Mouse (Mus musculus) CD4-positive, CD25-positive, alpha-beta regulatory T cell, adult 2 months (primary cell): ENCODE measurements around the gene Stap1.

Experiments used
- DNase-seq: peaks from one replicate; pipeline ENCODE4 v3.0.0-alpha.2; 2012; ENCODE audit warnings: low read depth, low spot score

The Stap1 gene

DNA sequence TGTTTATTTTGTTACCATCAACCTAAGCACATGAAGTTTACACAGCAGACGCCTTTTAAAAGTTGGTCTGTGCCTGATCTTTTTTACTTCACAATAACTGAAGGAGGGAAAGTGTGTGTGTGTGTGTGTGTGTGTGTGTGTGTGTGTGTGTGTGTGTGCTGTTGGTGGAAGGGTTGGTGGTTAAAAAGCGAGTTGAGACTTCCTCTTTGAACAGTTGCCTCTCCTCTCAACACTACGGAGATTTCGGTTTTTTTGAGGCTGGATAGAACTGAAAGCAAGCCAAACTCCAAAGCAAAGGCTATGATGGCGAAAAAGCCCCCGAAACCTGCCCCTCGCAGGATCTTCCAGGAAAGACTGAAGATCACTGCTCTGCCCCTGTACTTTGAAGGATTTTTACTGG, at the start of gene Stap1:
TSS of gene Stap1 (plus strand) at position 209 of the 400 bp plus-strand sequence.
- DNase-seq = peak; percentile 77

GRCm38 (mm10) chr5:86029820-86030219, 41.7 kb upstream of the Stap1 start:
- no peak for DNase-seq

- DNase-seq = no peak
Observed at GRCm38 (mm10) chr5:86063501-86063900, 8.0 kb upstream of the Stap1 start.

DNA sequence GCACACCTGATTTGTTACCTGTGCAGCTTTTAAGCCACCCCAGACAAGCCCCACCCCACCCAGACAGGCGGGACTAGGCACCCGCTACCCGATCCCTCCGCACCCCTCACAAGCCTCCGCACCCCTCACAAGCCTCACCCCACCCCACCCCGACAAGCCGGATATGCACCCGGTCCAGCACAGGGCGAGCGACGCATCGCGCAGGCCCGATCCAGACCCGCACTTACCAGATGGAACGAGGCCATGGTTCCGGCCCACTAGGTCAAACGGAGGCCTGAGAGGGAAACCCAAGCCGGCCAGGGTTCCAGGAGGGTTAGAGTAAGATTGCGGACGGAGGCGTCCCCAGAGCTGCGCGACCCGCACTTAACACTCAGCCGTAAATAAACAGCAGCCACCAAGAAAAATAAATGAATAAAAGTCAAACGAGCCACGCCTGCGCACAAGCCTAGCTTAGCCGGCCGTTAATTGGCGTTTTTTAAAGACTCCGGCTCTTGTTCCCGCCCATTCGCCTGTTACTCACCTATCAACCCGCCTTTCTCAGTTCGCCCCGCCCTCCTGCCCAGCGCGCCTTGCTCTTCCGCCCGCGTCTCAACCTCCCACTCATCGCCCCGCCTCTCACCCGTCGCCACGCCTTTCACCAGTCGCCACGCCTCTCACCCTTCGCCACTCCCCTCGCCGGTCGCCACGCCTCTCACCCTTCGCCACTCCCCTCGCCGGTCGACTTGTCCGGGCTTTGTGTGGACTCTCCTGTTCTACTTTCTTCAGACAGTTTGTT, 6.3 kb upstream of the Stap1 start, which contains the start of gene Cenpc1:
TSS of gene Cenpc1 (minus strand) at position 483 of the 775 bp plus-strand sequence.
- peak; percentile 100 for DNase-seq

DNA sequence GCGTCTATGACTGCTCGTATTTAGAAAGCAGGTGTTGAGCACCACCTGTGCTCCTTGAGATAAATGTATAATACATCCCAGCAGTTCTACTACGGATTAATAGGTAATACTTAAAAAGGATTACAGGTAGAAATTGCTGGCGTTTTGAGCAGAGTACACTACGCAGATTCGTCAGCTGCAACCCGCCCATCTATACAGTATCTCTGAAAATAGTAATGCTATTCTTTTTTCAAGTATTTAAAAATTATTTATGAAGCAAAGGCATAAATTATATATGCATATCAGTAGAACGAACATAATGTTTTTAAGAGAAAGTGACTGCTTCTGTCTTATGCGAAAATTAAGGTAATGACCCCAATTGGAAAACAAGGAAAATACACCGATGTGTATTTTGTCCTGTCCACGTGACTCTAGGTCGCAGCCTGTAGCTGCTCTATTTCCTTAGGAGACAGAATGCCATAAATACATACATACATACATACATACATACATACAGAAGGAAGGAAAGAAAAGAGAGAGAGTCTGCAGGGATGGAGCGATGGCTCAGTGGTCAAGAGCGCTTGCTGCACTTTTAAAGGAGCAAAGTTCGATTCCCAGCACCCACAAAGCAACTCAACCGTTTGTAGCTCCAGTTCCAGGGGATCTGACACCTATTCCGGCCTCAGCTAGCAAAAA, 5.5 kb upstream of the Stap1 start:
- no peak for DNase-seq

DNA sequence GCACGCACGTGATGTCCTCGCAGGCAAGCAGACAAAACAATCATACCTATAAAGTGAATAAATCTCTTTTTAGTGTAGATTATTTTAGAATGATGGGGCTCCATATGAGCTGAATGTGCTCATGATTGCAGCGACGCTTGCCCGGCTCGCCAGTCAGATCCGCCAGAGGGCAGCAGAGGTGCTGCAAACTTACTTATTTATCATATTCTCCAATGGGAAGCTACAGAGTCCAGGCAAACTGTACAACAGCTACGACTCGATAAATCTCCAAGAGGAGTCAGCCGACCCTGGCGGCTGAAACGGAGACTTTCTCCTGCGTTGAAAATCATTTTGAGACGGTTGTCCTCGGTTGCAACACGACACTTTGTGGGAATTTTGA, 5.0 kb upstream of the Stap1 start:
- DNase-seq = peak; percentile 92

DNA sequence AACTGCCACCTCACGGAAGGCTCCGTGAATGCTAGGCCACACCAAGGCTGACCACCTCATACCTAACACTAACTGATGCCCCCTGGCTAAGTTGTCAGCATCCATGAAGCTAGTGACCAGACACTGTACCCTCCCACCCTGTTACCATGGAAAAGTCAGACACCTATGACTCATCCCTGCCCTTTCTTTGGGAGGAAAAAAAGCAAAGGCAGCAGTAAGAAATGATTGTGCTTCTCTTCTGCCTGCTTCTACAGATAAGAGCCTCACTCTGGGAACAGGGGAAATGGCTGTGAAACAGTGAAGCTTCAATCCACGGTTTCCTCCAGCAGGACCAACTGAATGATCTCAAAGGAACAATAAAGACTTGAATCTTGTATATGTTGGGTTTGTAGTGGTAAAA, 3.1 kb upstream of the Stap1 start:
- DNase-seq = no peak

DNA sequence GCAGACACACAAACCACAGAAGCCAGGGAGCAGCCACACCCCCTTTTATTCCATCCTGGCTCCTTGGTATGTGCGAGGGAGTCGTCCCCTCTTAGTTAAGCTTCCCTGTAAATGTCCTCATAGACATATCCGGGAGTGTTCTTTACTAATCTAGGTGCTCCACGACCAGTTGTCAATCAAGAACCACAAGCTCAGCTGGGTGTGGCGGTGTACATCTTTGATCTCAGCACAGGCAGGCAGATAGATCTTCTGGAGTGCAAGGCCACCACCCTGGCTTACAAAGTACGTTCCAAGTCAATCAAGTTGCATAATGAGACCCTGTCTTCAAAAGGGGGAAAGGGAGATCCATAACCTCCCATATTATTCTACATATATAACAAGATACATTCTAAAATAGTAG, 2.4 kb upstream of the Stap1 start:
- DNase-seq = peak; percentile 63

DNA sequence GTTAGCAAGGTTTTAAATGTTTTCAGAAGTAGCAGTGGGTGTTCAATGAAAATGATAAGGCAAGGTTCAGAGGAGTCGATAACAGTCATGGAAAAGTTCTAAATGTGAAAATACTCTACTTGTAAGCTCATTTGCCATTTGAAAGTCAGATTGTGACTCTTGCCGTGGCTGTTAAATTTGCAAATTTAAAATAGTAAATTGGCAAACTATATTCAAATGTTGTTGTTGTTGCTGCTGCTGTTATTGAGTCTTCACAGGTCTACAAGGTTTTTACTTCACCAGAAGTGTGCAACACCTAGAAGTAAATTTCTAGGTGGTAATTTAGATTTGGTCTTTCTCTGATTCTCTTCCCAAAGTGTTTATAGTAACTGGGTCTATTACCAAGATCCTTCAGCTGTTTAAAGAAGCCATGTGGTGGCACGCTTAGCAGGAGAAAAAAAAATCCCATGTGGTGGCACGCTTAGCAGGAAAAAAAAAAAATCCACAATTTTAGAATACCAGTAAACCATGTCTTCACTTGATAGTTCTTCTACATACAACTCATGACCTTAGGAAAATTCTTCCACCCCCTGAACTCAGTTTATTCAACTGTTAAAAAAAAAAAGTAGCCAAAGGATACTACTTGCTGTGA, 1.3 kb downstream of the Stap1 start:
- DNase-seq = peak; percentile 19

GRCm38 (mm10) chr5:86078720-86079334, 7.3 kb downstream of the Stap1 start:
- peak; percentile 37 for DNase-seq

DNA sequence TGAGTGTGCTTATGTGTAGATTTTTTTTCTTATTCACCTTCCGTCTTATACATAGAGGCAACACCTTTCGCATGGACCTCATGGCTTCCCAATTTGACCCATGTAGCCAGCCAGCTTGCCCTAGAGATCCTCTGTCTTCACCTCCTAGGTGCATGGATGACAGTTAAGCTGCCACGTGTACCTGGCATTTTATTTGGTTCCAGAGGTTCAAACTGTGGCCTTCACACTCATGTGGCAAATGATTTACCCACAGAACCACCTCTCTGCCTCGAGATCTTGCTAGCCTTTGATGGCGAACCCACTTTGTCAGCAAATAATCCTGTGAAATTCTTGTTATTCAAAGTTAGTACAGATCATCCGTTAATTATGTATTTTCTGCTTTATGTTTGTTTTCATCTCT, 12.4 kb downstream of the Stap1 start:
- DNase-seq = no peak

GRCm38 (mm10) chr5:86084979-86085378, 13.4 kb downstream of the Stap1 start:
- no peak for DNase-seq

DNA sequence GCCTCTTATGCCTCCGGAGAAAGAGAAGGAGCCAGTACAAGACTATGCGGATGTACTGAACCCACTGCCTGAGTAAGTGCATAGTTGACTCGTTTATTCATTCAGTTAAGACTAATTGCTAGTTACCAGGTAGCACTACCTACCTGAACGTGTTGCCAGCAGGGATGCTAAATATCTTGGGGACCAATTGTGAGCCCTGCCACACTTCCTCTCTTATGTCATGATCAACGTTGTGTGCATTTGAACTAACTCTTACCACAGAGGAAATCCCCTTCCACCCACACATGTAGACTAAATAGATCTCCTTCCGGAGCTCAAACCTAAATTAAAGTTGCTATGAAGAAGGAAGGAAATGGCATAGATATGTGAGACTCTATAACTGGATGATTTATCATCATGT, 15.2 kb downstream of the Stap1 start:
- DNase-seq = peak; percentile 91

- DNase-seq = no peak
Observed at GRCm38 (mm10) chr5:86094754-86095153, 23.2 kb downstream of the Stap1 start.

DNA sequence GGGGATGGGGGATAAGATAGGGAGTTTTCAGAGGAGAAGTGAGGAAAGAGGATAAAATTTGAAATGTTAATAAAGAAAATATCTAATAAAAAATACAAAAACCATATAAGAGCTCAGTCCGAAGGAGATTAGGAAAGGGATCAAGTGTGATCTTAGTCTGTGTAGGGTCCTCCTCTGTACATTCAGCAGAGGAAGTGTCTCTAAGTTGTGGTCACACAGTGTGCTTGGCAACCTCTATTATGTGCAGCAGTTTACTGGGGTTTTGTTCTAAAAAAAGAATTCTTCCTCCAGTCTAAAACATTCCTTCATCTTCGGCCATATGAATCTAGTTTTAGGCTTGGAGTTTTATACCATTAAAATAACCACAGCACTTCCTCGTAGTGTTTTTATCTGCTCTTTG, 27.4 kb downstream of the Stap1 start:
- no peak for DNase-seq

- no peak for DNase-seq
Observed at GRCm38 (mm10) chr5:86100621-86101020, 29.1 kb downstream of the Stap1 start.

DNA sequence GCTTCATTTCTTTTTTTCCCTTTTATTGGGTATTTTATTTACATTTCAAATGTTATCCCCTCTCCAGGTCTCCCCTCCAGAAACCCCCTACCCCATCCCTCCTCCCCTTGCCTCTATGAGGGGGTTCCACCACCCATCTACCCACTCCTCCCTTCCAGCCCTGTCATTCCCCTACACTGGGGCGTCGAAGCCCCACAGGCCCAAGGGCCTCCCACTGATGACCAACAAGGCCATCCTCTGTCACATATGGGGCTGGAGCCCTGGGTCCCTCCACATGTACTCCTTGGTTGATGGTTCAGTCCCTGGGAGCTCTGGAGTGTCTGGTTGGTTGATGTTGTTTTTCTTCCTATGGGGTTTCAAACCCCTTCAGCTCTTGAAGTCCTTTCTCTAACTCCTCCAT, 30.6 kb downstream of the Stap1 start:
- DNase-seq = no peak

DNA sequence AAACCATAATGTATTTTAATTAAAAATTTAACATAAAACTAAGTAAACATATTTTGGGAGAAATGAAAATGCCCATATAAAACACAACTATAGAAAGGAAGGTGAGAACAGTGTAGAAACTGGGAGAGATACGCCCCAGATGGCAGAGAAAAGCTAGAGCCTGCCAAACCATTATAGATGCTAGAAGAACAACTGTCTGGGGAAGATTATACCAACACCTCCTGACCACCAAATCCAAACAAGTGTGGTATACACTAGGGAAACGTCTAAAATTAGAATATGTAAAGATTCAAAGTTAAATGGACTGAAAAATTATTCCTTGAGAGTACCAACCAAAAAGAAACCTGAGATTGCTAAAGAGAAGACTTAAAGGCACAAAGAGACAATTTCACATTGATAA, 35.1 kb downstream of the Stap1 start:
- DNase-seq = no peak

- no peak for DNase-seq
Observed at GRCm38 (mm10) chr5:86111074-86111473, 39.5 kb downstream of the Stap1 start.

GRCm38 (mm10) chr5:86113037-86113436, 41.5 kb downstream of the Stap1 start:
- DNase-seq = no peak

- DNase-seq = no peak
Observed at GRCm38 (mm10) chr5:86113997-86114396, 42.5 kb downstream of the Stap1 start.

- DNase-seq = peak; percentile 25
Observed at GRCm38 (mm10) chr5:86118457-86119094, 47.0 kb downstream of the Stap1 start.
